Mouse (Mus musculus) retina, embryonic 14.5 days (tissue): ENCODE measurements at regions not wholly inside any gene's neighbourhood (a gene's known extent, or its start where the extent isn't known, plus 50 kb on each side); places are given as distances from the start of the nearest gene placed in this dataset.
A peak's percentile ranks its signal among the peaks of the same experiment; 100 is the strongest.
"Not testable (repeated sequence)": the region's sequence is repeated elsewhere in the genome, so short reads cannot be mapped to it uniquely, and the experiment has no call there.

Experiments used
- DNase-seq: peaks from one replicate; pipeline ENCODE4 v3.0.0-alpha.2; 2015; ENCODE audit warnings: low spot score

- no peak for DNase-seq
These were observed 137.8 kb upstream of the Mad2l1 start for GRCm38 (mm10) chr6:66397411-66397810.

DNA sequence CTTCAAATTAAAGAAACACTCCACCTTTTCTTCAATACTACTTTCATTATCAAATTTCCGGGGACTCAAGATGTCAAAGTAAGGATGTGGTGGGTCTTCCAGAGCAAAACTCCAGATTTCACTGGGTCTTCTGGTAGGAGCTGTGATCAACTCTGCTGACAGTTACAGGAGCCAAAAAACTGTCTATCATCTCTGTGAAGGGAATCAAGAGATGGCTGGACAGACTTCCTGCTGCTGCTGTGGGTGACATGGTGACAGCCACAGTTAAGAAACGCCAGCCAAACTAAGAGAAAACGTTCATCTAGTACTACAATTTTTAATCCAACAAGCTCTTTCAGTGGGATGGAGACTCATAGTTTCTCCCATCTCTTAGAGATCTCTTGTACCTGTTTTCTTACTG, 136.5 kb upstream of the Mad2l1 start:
- no peak for DNase-seq

GRCm38 (mm10) chr6:66399091-66399755, 136.0 kb upstream of the Mad2l1 start:
- DNase-seq, result peak; percentile 79

GRCm38 (mm10) chr6:66401468-66401867, 133.7 kb upstream of the Mad2l1 start:
- DNase-seq, result no peak

DNA sequence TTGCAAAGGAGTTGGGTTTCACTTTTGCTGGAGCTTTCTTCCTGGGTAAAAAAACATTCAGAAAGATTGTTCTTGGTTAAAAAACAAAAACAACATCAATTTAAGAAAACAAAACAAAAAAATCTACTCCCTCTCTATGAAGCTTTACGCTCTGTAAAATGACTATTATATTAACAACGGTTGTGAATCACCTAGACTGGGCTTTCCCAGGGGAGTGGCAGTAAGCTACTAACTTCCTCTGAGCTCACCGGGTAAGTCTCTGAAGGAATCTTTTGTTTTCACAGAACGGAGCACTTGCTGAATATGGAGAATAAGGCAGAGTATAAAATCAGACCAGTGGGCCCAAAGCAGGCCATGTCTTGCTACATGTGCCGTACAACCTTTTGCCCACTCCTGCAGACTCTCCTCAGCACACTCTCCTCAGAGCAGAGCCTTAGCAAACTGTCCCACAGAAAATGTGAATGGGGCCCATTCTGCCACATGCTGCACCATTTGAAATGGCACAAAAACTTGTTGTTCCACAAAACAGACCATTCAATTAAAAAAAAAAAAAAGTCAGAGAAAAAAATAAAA, 133.2 kb upstream of the Mad2l1 start:
- no peak for DNase-seq

DNA sequence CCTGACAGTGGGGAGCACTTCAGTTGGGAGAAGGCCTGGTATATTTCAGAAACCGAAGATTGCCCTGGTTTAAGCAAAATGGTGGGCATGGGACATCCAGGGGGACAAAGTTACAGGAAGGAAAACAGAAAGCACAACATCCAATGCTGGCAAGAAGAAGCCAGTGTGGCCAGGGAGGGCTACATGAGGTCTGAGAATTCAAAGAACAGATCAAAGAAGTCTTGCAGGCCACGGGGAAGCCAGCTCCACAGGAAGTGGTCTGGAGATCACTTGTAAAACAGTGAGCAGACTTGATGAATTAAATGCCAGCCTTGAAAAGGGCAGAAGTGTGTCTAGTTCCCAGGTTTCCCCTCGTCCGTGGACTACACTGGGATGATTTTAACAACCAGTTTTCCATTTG, 120.4 kb upstream of the Mad2l1 start:
- DNase-seq, result no peak

DNA sequence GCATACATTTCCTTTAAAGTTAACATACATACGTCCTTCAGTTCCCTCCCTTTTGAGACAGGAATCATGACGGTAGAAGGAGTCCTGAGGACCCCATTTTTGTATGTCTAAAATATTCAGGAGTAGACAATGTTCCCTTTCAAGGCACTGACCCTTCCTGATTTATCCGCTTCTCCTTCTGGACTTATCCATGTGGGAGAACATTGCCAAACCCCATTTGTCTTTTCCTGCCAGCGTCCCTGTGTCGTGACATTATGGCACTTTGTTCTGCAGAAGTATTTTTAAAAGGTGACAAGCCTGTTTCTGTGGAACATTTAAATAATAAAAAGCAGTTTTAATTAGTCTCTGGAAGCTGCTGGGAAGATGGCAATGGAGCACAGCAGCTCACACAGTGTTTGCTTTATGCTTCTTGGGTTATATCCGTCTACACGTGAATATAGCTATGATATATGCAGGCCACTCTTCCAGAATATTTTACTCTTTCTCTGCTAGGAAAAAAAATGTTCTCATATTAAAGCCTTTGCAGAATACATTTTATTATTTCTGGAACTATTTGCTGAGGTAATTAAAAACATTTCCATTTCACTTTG, 115.6 kb upstream of the Mad2l1 start:
- no peak for DNase-seq

DNA sequence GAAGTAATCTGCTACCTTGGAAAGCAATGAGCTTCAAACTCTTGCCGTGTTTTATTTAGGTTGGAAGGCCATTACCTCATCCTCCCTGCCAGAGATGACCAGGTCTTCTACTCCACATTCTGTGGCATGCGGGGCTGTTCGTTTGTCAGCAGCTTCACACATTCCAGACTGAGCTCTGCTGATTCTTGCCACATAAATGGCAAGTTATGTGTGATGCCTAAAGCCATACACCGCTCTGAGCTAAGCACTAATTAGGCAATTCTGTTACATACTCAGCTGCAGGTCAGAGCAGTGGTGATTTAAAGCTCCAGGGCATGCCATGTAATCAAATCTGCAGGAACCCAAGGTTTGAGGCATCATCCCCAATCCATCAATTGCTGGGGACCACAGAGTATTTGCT, 106.8 kb upstream of the Mad2l1 start:
- DNase-seq, result no peak

DNA sequence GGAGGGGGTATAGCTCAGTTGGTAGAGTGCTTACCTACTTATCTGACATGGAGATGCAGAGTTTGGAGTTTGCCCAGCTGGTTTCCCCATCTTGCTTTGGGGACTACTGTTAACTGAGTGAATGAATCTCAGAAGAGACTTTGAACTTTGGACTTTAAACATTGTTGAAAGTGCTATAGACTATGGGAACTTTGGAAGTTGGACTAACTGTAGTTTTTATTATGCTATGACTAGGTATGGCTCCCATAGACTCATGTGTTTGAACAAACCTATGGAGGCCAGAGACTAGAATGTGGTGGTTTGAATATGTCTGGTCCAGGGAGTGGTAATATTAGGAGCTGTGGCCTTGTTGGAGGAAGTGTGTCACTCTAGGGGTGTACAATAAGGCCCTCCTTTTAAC, 84.8 kb upstream of the Mad2l1 start:
- DNase-seq, result not testable (repeated sequence)

GRCm38 (mm10) chr6:66458172-66458571, 77.0 kb upstream of the Mad2l1 start:
- no peak for DNase-seq

- no peak for DNase-seq
These were observed 70.7 kb upstream of the Mad2l1 start for GRCm38 (mm10) chr6:66464540-66464939.

DNA sequence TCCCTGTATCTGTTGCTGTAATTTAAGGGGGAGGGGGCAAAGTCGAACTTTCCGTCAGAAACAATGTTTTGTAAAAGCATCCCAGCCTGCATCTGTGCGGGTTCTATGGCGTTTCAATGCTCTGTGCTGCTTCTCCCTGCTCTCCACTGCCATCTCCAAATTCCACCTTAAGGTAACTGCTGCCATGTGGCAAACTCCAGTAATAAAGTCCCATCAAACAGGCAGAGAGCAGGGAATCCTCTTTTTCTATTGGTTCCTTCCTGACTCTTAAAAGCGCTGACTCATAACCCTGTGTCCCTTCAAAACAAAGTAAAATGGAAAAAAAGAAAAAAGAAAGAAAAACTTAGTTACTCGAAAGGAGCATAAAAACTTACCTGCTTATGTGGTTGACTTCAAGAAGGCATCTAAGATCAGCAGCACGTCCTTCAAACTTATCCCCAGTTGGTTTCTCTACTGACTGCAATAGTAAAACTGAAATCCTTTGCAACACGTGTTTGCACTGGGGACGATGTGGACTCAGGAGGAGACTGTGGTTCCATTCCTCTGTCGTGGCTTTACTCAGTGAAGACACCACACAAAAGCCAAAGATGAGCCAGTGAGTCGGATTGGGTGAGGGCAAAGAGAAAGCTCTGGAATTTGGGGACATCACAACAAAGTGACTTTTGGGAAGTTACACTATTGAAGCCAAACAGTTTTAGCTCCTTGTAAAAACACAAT, 69.9 kb upstream of the Mad2l1 start:
- no peak for DNase-seq

DNA sequence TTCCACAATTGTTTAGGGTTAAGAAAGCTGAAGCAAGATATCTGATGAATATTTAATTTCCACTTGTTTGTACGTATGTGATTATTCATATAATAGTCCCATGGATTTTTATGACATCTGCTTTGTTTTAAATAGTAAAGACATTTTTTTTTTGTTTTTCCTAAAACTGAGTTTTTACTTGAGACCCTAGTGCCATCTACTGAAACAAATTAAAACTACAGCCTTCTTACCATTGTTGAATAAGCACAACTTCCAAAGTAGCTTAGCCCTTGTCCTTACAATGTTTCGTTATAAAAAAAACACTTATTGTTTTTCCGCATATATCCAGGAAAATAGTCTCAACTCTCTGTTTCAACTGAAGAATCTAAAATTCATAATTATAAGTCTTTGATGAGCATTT, 68.4 kb upstream of the Mad2l1 start:
- DNase-seq, result peak; percentile 84

- DNase-seq, result no peak
These were observed 64.5 kb upstream of the Mad2l1 start for GRCm38 (mm10) chr6:66470627-66471249.

DNA sequence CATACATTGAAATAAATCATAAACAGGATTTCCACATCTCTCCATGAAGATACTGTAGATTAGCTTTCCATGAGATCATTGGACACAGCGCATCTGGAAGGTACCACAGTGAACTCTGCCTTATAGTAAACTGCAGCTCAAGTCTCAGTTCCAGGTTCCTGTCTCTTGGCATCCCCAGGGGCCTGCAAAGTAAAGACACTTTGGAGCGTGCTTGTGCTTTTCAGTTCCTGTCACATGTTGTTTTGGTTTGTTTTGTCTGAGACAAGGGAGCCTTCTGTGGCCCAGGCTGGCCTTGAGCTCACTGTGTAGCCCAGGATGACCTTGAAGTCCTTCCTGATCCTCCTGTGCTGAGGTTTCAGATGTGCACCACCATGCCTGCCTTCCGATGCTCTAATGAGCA, 63.4 kb upstream of the Mad2l1 start:
- DNase-seq, result no peak

DNA sequence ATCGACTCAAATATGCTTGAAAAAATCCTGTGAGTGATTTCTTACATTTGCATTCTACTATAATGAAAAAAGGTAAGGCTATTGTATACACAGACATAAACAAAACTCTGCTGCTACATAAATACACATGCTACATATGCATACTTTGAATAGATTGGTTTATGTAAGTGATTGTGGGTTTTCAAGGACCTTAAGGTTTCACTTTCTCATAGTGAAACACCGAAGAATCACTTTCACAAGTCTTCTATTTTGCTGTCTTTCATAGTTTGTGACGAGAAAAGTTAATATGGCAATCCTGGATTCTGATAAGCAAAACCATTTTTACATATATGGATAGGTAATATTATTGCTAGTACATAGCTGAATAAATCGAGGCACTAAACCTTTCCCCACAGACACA, 62.5 kb upstream of the Mad2l1 start:
- no peak for DNase-seq

DNA sequence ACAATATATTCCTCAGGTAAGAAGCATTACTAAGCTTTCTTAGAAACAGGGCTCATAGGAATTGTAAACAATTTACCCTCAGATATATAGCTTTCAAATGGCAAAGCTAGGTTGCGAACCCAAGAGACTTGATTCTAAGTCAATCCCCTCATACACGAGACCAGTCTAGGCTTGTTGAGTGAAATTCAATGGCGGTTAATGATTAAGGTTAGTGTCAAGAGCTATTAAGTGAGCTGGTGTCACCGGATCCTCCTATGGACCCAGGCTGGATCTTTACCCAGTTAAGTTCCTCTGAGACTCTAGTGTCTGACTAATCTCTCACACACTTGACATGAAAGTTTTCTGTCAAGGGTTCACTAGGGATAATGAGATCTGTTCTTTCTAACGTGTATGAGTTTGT, 57.6 kb upstream of the Mad2l1 start:
- DNase-seq, result no peak

- no peak for DNase-seq
These were observed 56.7 kb upstream of the Mad2l1 start for GRCm38 (mm10) chr6:66478326-66478964.

GRCm38 (mm10) chr6:66479576-66479975, 55.6 kb upstream of the Mad2l1 start:
- no peak for DNase-seq

DNA sequence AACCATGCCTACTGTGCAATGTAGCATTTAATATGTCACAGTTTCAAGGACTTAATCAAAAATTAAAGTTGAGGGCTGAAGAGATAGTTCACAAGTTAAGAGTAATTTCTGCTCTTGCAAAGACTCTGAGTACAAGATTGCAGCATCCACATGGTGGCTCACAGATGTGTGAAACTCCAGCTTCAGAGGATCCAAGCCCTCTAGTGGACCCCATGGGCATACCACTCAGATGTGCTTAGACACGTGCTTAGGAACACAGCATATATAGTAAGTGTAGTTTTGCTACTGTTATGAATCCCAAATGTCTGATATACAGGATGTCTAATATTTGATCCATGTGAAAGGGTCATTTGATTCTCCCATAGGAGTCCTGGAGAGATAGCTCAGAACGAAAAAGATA, 55.0 kb upstream of the Mad2l1 start:
- peak; percentile 20 for DNase-seq

GRCm38 (mm10) chr6:66482797-66483196, 52.4 kb upstream of the Mad2l1 start:
- DNase-seq, result no peak
